Mouse (Mus musculus) liver, postnatal 0 days (tissue): ENCODE measurements around the gene Rab3gap1.

ENCODE experiments used
- CTCF ChIP-seq: sonication (generic); IDR thresholded peaks from 2 replicates; pipeline ENCODE4 v1.5.1; 2016; ENCODE audit warnings: antibody characterized with exemption, low read depth
- EP300 ChIP-seq: IDR thresholded peaks from 2 replicates; pipeline ENCODE4 v1.6.1; 2016; ENCODE audit warnings: antibody characterized with exemption, low read depth, mild to moderate bottlenecking

DNA sequence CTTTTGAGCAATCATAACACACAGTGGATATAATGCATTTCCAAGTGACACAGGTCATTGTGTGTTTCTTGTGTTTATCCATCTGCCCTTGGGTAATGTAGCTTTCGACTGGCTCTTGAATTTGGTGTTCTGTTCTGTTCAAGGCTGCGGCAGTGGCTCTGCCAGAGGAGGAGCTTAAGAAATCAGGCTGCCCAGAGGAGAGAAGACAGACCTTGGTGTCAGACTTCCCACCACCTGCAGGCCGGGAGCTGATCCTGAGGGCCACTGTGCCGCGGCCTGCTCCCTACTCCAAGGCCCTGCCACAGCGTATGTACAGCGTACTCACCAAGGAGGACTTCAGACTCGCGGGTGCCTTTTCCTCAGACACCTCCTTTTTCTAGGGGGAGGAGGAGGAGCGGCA lies 73.7 kb downstream of the Rab3gap1 start:
- TF ChIP-seq CTCF, result no peak
- TF ChIP-seq EP300, result no peak
